In genomic region chr17:57010911-57011235, GRCm38 (mm10) we compare ENCODE assay signal across 8 mouse cellular contexts. TPM values are rescaled to one million over a fixed set of nuclear protein-coding genes. Genes with fewer than 3 reads are reported as not detected.
A peak's percentile ranks its signal among the peaks of the same experiment; 100 is the strongest.
DNase-seq lines count a peak whose midpoint lies in the region; ATAC-seq lines count a peak whose summit lies in the region.

No protein-coding gene starts in this region.

- no peaks in the 10 kb centered on the region for H3K27me3 ChIP-seq in kidney, embryonic 14.5 days (ENCODE audit: control insufficient read depth, insufficient read depth, low read length)
- H3K27me3 ChIP-seq in hindbrain, embryonic 15.5 days = no peaks in the 10 kb centered on the region
- H3K27me3 ChIP-seq in midbrain, embryonic 14.5 days (ENCODE audit: control insufficient read depth, insufficient read depth, low read length) = no peaks in the 10 kb centered on the region

- peak overlapping the region; percentile 55; the same call in 1 of the 2 replicates for H3K27ac ChIP-seq in kidney, embryonic 14.5 days (ENCODE audit: low read depth, low read length)
- peak overlapping the region; percentile 77 for H3K27ac ChIP-seq in hindbrain, embryonic 15.5 days (replicated peaks)
- peak overlapping the region; percentile 56; the same call in 1 of the 2 replicates for H3K27ac ChIP-seq in midbrain, embryonic 14.5 days (replicated peaks; ENCODE audit: low read depth, low read length)

- peaks cover 12% of the 10 kb centered on the region; the same call in 1 of the 2 replicates for H3K4me1 ChIP-seq in kidney, embryonic 14.5 days (ENCODE audit: control insufficient read depth, insufficient read depth, low read length)
- H3K4me1 ChIP-seq in hindbrain, embryonic 15.5 days (replicated peaks) = peaks cover 21% of the 10 kb centered on the region
- peaks cover 16% of the 10 kb centered on the region for H3K4me1 ChIP-seq in midbrain, embryonic 14.5 days (ENCODE audit: control insufficient read depth, insufficient read depth, low read length)

- peaks cover 35% of the 10 kb centered on the region for H3K36me3 ChIP-seq in kidney, embryonic 14.5 days (ENCODE audit: control insufficient read depth, insufficient read depth, low read length)
- H3K36me3 ChIP-seq in hindbrain, embryonic 15.5 days = peaks cover 27% of the 10 kb centered on the region
- peaks cover 29% of the 10 kb centered on the region for H3K36me3 ChIP-seq in midbrain, embryonic 14.5 days (ENCODE audit: control insufficient read depth, insufficient read depth, low read length)

- no peaks in the 10 kb centered on the region for H3K9me3 ChIP-seq in kidney, embryonic 14.5 days (ENCODE audit: control insufficient read depth, low read length)
- no peaks in the 10 kb centered on the region for H3K9me3 ChIP-seq in hindbrain, embryonic 15.5 days
- no peaks in the 10 kb centered on the region for H3K9me3 ChIP-seq in midbrain, embryonic 14.5 days (ENCODE audit: control insufficient read depth, low read length)

- DNase-seq in kidney, adult 9 months = no peak
- no peak for DNase-seq in midbrain, embryonic 14.5 days
- no peak for DNase-seq in testis, postnatal 10 days (ENCODE audit: low spot score)
- no peak for DNase-seq in frontal cortex, postnatal 14 days (ENCODE audit: low spot score in 2 of 2)
- DNase-seq in layer of hippocampus, postnatal 14 days (ENCODE audit: low spot score in 2 of 2) = no peak

- H3K4me3 ChIP-seq in kidney, embryonic 14.5 days (ENCODE audit: low read length) = peak overlapping the region; percentile 86
- peak overlapping the region; percentile 63 for H3K4me3 ChIP-seq in hindbrain, embryonic 15.5 days
- peak overlapping the region; percentile 72 for H3K4me3 ChIP-seq in midbrain, embryonic 14.5 days (replicated peaks; ENCODE audit: low read depth, low read length)

- peak overlapping the region; percentile 91 for H3K4me2 ChIP-seq in kidney, embryonic 14.5 days (replicated peaks; ENCODE audit: low read depth, low read length)
- H3K4me2 ChIP-seq in hindbrain, embryonic 15.5 days = peak overlapping the region; percentile 87
- H3K4me2 ChIP-seq in midbrain, embryonic 14.5 days (ENCODE audit: low read length) = peak overlapping the region; percentile 92

- ATAC-seq in kidney, embryonic 14.5 days (ENCODE audit: low FRiP score, low TSS enrichment) = peak; percentile 57
- ATAC-seq in common myeloid progenitor, adult 5-6 weeks (replicated peaks; ENCODE audit: low read depth, poor library complexity, severe bottlenecking) = peak; percentile 42
- ATAC-seq in hindbrain, embryonic 15.5 days (ENCODE audit: low FRiP score, low read depth) = peak; percentile 57
- ATAC-seq in midbrain, embryonic 14.5 days (ENCODE audit: low FRiP score, low TSS enrichment) = peak; percentile 56

- peak overlapping the region; percentile 87 for H3K9ac ChIP-seq in kidney, embryonic 14.5 days (ENCODE audit: low read depth, low read length)
- H3K9ac ChIP-seq in hindbrain, embryonic 15.5 days = peak overlapping the region; percentile 66
- H3K9ac ChIP-seq in midbrain, embryonic 14.5 days (replicated peaks; ENCODE audit: low read length) = peak overlapping the region; percentile 73

- 0% methylated on average over 19 of the region's 19 CpGs for WGBS in kidney, embryonic 14.5 days
- WGBS in hindbrain, embryonic 15.5 days = under 1% methylated on average over 19 of the region's 19 CpGs
- under 1% methylated on average over 19 of the region's 19 CpGs for WGBS in midbrain, embryonic 14.5 days

RNA-seq across cellular contexts. Expression of gene Gtf2f1, which starts 0.2 kb away (rescaled TPM):
- polyA plus RNA-seq in kidney, embryonic 14.5 days (2014; fragmentation: Nextera tagmentation; extraction: Ambion mirVana) = 65.1 and 65.6 TPM in 2 replicates
- 108 and 124 TPM in 2 replicates for total RNA-seq in common myeloid progenitor, adult 5-6 weeks (2017)
- 67.3 and 67.5 TPM in 2 replicates for polyA plus RNA-seq in hindbrain, embryonic 15.5 days (2015; fragmentation: Nextera tagmentation; extraction: Ambion mirVana)
- 61.3 and 63.7 TPM in 2 replicates for polyA plus RNA-seq in midbrain, embryonic 14.5 days (2014; fragmentation: Nextera tagmentation; extraction: Ambion mirVana)
- total RNA-seq in layer of hippocampus, postnatal 14 days (2021) = 10 to 100 TPM; 51.0 to 56.0 TPM

RNA-seq across cellular contexts. Expression of gene Gm17949, which starts 0.4 kb away (rescaled TPM):
- 0.24 and 0.39 TPM in 2 replicates for polyA plus RNA-seq in kidney, embryonic 14.5 days (2014; fragmentation: Nextera tagmentation; extraction: Ambion mirVana)
- total RNA-seq in common myeloid progenitor, adult 5-6 weeks (2017) = not detected in 2 replicates
- polyA plus RNA-seq in hindbrain, embryonic 15.5 days (2015; fragmentation: Nextera tagmentation; extraction: Ambion mirVana) = 0.41 and 0.54 TPM in 2 replicates
- polyA plus RNA-seq in midbrain, embryonic 14.5 days (2014; fragmentation: Nextera tagmentation; extraction: Ambion mirVana) = 0.24 and 0.42 TPM in 2 replicates
- total RNA-seq in layer of hippocampus, postnatal 14 days (2021) = under 1 TPM in 1 of 2 experiments, not detected in 1; 0.28 TPM

RNA-seq across cellular contexts. Expression of gene Pspn, which starts 11.1 kb away (rescaled TPM):
- polyA plus RNA-seq in kidney, embryonic 14.5 days (2014; fragmentation: Nextera tagmentation; extraction: Ambion mirVana) = 1.4 TPM in 1 of 2 replicates, not detected in the other
- not detected in 2 replicates for total RNA-seq in common myeloid progenitor, adult 5-6 weeks (2017)
- polyA plus RNA-seq in hindbrain, embryonic 15.5 days (2015; fragmentation: Nextera tagmentation; extraction: Ambion mirVana) = 0.51 and 0.61 TPM in 2 replicates
- polyA plus RNA-seq in midbrain, embryonic 14.5 days (2014; fragmentation: Nextera tagmentation; extraction: Ambion mirVana) = not detected in 2 replicates
- total RNA-seq in layer of hippocampus, postnatal 14 days (2021) = not detected

RNA-seq across cellular contexts. Expression of gene Alkbh7, which starts 13.7 kb away (rescaled TPM):
- polyA plus RNA-seq in kidney, embryonic 14.5 days (2014; fragmentation: Nextera tagmentation; extraction: Ambion mirVana) = 54.8 and 55.8 TPM in 2 replicates
- 16.0 and 30.3 TPM in 2 replicates for total RNA-seq in common myeloid progenitor, adult 5-6 weeks (2017)
- 54.7 and 55.8 TPM in 2 replicates for polyA plus RNA-seq in hindbrain, embryonic 15.5 days (2015; fragmentation: Nextera tagmentation; extraction: Ambion mirVana)
- polyA plus RNA-seq in midbrain, embryonic 14.5 days (2014; fragmentation: Nextera tagmentation; extraction: Ambion mirVana) = 45.7 and 55.8 TPM in 2 replicates
- 10 to 100 TPM; 18.2 to 22.3 TPM for total RNA-seq in layer of hippocampus, postnatal 14 days (2021)

RNA-seq across cellular contexts. Expression of gene Khsrp, which starts 20.4 kb away (rescaled TPM):
- 46.2 and 65.9 TPM in 2 replicates for polyA plus RNA-seq in kidney, embryonic 14.5 days (2014; fragmentation: Nextera tagmentation; extraction: Ambion mirVana)
- total RNA-seq in common myeloid progenitor, adult 5-6 weeks (2017) = 90.7 and 122 TPM in 2 replicates
- 27.9 and 31.2 TPM in 2 replicates for polyA plus RNA-seq in hindbrain, embryonic 15.5 days (2015; fragmentation: Nextera tagmentation; extraction: Ambion mirVana)
- 37.5 and 41.7 TPM in 2 replicates for polyA plus RNA-seq in midbrain, embryonic 14.5 days (2014; fragmentation: Nextera tagmentation; extraction: Ambion mirVana)
- total RNA-seq in layer of hippocampus, postnatal 14 days (2021) = 100 to 1,000 TPM; 104 to 111 TPM
